Mouse (Mus musculus) stomach, embryonic 14.5 days (tissue): Measurements from ENCODE around the gene Pigu. TPM values are rescaled to one million over a fixed set of nuclear protein-coding genes. Genes with fewer than 3 reads are reported as not detected.

Experiments used
- ATAC-seq: fragments of 200-750 bp; cut with Nextera tagmentation; 2 replicates; pipeline ENCODE4 v1.8.0; 2017; ENCODE audit warnings: low read depth, moderate TSS enrichment; ENCODE audit not compliant: insufficient number of reproducible peaks, insufficient read depth, low FRiP score
- H3K27ac ChIP-seq: fragments of 300-500 bp; sonication (generic); 2 replicates; pipeline ENCODE4 v1.5.1; 2014; ENCODE audit warnings: mild to moderate bottlenecking, low read length, moderate library complexity, mixed read lengths
- H3K27me3 ChIP-seq: fragments of 300-500 bp; sonication (generic); 2 replicates; pipeline ENCODE4 v1.6.1; 2014; ENCODE audit warnings: low read length, control low read depth, mixed read lengths; ENCODE audit not compliant: control insufficient read depth, insufficient read depth
- H3K36me3 ChIP-seq: fragments of 300-500 bp; sonication (generic); 2 replicates; pipeline ENCODE4 v1.6.1; 2014; ENCODE audit warnings: mild to moderate bottlenecking, control low read depth, low read length, moderate library complexity, mixed read lengths; ENCODE audit not compliant: control insufficient read depth, insufficient read depth
- H3K4me1 ChIP-seq: fragments of 300-500 bp; sonication (generic); 2 replicates; pipeline ENCODE4 v1.6.1; 2014; ENCODE audit warnings: low read length, control low read depth, mixed read lengths; ENCODE audit not compliant: control insufficient read depth, insufficient read depth
- H3K4me2 ChIP-seq: fragments of 300-500 bp; sonication (generic); replicated peaks from 2 replicates; pipeline ENCODE4 v1.6.1; 2014; ENCODE audit warnings: low read depth, low read length, control low read depth
- H3K4me3 ChIP-seq: fragments of 300-500 bp; sonication (generic); 2 replicates; pipeline ENCODE4 v1.5.1; 2014; ENCODE audit warnings: low read depth, low read length, control low read depth
- H3K9ac ChIP-seq: fragments of 300-500 bp; sonication (generic); replicated peaks from 2 replicates; pipeline ENCODE4 v1.6.1; 2014; ENCODE audit warnings: low read depth, mild to moderate bottlenecking, control low read depth, low read length, moderate library complexity, mixed read lengths
- H3K9me3 ChIP-seq: fragments of 300-500 bp; sonication (generic); 2 replicates; pipeline ENCODE4 v1.6.1; 2016; ENCODE audit warnings: low read depth, low read length, control low read depth; ENCODE audit not compliant: control insufficient read depth
- WGBS: fragments of 180-500 bp; shearing (Covaris S2); extraction: QIAGEN DNeasy Blood & Tissue Kit; methylation state at CpG from one replicate; pipeline ENCODE4 v1.1.7; 2014; 5-methylcytosine and 5-hydroxymethylcytosine counted together
- polyA plus RNA-seq: library from polyadenylated mRNA; unstranded; fragments of >200 nt; fragmentation: Nextera tagmentation; extraction: Ambion mirVana; gene quantifications from 2 replicates; pipeline ENCODE4 v1.2.1, GENCODE M21; 2014

Pigu gene
- polyA plus RNA-seq, 1 experiment from 2014 or later = 62.5 TPM

DNA sequence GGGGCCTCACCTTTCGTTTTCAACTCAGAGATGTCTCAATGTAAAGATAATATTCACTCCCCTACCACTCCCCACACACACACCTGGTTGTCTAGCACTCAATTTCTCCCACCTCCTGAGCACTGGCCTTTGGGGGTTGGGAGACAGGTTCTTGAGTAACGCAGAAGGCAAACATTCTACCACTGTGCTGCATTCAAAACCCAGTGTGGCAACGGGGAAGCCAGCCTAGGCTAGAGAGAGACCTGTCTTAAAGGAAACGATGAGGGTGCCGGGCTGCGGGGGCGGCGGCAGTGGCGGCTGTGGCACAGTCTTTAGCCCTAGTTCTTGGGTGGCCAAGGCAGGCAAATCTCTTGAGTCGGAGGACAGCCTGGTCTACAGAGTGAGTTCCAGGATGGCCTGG is 19.0 kb upstream of the Pigu start:
- H3K27ac ChIP-seq = no peak overlapping the region
- H3K27me3 ChIP-seq = no peaks in the 10 kb centered on the region
- no peak overlapping the region for H3K9ac ChIP-seq
- 74% methylated on average over 10 of the region's 10 CpGs for WGBS
- 0 out of 2 replicates have a peak, but pooled peaks cover 3% of the 10 kb centered on the region for H3K4me1 ChIP-seq
- H3K9me3 ChIP-seq = no peaks in the 10 kb centered on the region
- no peak for ATAC-seq
- no peaks in the 10 kb centered on the region for H3K36me3 ChIP-seq
- no peak overlapping the region for H3K4me3 ChIP-seq
- H3K4me2 ChIP-seq = no peak overlapping the region

DNA sequence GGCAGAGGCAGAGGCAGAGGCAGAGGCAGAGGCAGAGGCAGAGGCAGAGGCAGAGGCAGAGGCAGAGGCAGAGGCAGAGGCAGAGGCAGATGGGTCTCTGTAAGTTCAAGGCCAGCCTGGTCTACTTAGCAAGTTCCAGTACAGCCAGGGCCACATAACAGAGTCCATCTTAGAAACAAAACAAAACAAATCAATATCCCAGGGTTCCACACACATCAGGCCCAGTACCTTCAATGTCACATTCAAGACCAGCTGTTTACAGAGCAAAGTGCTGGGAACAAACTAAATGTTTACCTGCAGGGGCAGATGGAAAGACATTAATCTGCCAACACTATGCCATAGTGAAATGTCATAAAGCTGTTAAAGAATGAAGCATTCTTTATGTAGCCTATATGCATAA is 17.3 kb upstream of the Pigu start:
- Histone ChIP-seq H3K4me1 (no peaks in the 10 kb centered on the region), H3K36me3 (no peaks in the 10 kb centered on the region), H3K4me2 (no peak overlapping the region), H3K4me3 (no peak overlapping the region), H3K9ac (no peak overlapping the region), H3K27me3 (no peaks in the 10 kb centered on the region), H3K9me3 (no peaks in the 10 kb centered on the region), H3K27ac (no peak overlapping the region)
- ATAC-seq = no peak

DNA sequence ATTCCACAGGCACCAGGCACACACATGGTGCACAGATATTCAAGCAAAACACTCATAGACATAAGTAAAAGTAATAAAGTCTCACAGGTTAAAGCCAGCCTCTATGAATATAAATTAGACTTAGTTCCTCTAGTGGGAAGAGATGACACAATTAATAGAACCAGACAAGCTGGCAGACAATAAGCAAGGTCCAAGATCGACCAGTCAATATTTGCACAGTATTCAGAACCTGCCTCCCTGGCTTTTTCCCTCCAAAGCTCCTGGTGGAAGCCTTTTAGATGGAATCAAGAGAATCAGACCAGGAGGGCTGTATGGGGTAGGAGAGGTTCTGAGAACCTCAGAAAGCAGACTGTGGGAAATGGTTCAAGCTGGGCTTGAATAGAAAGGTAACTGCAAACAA is 16.7 kb upstream of the Pigu start:
- Histone ChIP-seq H3K4me1 (no peaks in the 10 kb centered on the region), H3K27ac (no peak overlapping the region), H3K36me3 (no peaks in the 10 kb centered on the region), H3K27me3 (no peaks in the 10 kb centered on the region), H3K9me3 (no peaks in the 10 kb centered on the region), H3K9ac (no peak overlapping the region), H3K4me3 (no peak overlapping the region), H3K4me2 (no peak overlapping the region)
- WGBS = 72% methylated on average over 1 of the region's 1 CpGs
- ATAC-seq = no peak

DNA sequence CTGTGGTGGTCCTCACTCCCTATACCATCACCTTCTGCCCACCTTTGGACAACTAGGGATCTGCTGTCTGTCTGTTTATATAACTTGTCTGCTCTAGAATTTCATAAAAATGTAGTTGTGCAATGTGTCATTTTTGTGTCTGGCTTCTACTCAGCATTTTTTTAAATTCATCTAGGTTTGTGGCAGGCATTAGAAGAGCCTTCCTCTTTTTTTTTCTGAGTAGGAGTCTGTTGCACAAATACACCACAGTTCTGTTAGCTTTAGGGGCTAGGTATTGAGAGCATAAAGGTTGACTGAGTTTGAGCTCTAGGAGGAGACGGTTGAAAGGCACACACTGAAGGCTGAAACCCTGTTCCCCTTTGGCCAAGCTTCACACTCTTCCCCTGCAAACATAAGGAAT is 16.1 kb upstream of the Pigu start:
- no peak for ATAC-seq
- no peaks in the 10 kb centered on the region for H3K27me3 ChIP-seq
- no peak overlapping the region for H3K4me2 ChIP-seq
- no peak overlapping the region for H3K27ac ChIP-seq
- H3K9me3 ChIP-seq = no peaks in the 10 kb centered on the region
- no peaks in the 10 kb centered on the region for H3K4me1 ChIP-seq
- 59% methylated on average over 1 of the region's 1 CpGs for whole genome bisulfite sequencing
- no peaks in the 10 kb centered on the region for H3K36me3 ChIP-seq
- no peak overlapping the region for H3K4me3 ChIP-seq
- no peak overlapping the region for H3K9ac ChIP-seq

GRCm38 (mm10) chr2:155372451-155372850 is 15.2 kb upstream of the Pigu start:
- 56% methylated on average over 4 of the region's 4 CpGs for WGBS
- Histone ChIP-seq H3K9me3 (no peaks in the 10 kb centered on the region), H3K27me3 (no peaks in the 10 kb centered on the region), H3K4me1 (no peaks in the 10 kb centered on the region), H3K4me3 (no peak overlapping the region), H3K36me3 (no peaks in the 10 kb centered on the region), H3K4me2 (no peak overlapping the region), H3K9ac (no peak overlapping the region), H3K27ac (no peak overlapping the region)
- ATAC-seq = no peak

DNA sequence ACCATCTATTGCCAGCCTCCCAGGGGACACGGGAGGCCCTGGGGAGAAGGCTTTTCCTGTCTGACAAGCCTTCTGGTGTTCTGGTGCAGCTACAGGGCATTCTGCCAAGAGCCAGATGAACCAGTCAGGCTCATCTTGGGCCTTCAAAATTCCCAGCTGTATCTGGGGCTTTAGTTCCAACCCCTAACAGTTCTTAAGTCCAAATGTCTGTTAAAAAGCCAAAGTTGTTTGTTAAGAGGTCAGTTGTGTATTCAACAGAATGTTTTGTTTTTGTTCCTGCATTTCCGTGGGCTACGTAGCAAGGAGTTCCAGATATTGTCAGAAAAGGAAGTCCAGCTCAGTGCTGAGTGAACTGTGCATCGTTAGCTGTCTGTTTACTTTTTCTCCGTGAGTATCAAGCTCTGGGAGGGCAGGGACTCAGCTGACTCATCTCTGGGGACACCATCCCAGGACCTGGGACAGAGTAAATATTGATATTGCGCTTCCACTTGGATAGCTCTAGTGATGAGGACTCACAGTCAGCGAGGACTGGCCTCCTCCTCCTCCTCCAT is 12.2 kb upstream of the Pigu start:
- no peaks in the 10 kb centered on the region for H3K27me3 ChIP-seq
- WGBS = 24% methylated on average over 7 of the region's 7 CpGs
- no peaks in the 10 kb centered on the region for H3K9me3 ChIP-seq
- H3K36me3 ChIP-seq = no peaks in the 10 kb centered on the region
- no peak; the same call in 1 of the 2 replicates for ATAC-seq
- no peak overlapping the region for H3K4me2 ChIP-seq
- H3K9ac ChIP-seq = no peak overlapping the region
- H3K4me3 ChIP-seq = no peak overlapping the region
- no peaks in the 10 kb centered on the region for H3K4me1 ChIP-seq
- no peak overlapping the region for H3K27ac ChIP-seq

GRCm38 (mm10) chr2:155367635-155368284 is 10.5 kb upstream of the Pigu start:
- no peaks in the 10 kb centered on the region for H3K9me3 ChIP-seq
- no peak overlapping the region for H3K4me3 ChIP-seq
- H3K27ac ChIP-seq = no peak overlapping the region
- H3K4me2 ChIP-seq = no peak overlapping the region
- ATAC-seq = no peak
- no peak overlapping the region for H3K9ac ChIP-seq
- H3K27me3 ChIP-seq = no peaks in the 10 kb centered on the region
- H3K4me1 ChIP-seq = no peaks in the 10 kb centered on the region
- H3K36me3 ChIP-seq = no peaks in the 10 kb centered on the region
- 72% methylated on average over 7 of the region's 7 CpGs for WGBS

DNA sequence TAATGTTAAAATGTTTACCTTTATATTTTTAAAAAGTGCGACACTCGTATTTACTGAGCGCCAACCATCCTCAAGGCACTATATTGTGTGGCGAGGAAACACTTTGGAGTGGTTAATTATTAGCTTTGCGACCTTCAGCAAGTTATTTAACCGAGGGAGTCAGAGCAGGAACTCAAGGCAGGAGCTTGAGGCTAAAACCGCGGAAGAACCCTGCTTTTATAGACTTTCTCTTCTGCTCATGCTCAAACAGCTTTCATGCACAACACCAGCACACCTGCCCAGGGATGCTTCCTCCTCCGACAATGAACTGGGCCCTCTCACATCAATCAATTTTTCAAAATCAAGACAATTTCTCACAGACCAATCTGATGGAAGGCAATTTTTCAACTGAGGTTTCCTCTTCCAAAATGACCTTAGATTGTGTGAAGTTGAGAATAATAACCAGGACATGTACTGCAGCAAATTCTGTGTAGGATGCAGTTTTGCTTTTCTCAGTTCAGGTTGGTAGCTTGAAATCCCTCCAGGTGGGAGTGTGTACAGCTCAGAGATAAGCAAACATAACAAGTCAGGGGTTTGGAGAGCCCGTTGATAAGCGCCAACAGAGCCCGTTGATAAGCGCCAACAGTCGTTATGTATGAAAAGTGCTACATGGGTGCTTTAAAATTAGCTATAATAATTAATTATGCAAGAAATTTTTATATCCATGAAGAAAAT is 613 bp upstream of the Pigu start:
- peak overlapping the region; percentile 51 for H3K4me2 ChIP-seq
- H3K4me1 ChIP-seq = peaks cover 6% of the 10 kb centered on the region; the same call in 1 of the 2 replicates
- ATAC-seq = peak; percentile 82

More for the DNA sequence above, 613 bp upstream of the Pigu start:
- 25% methylated on average over 14 of the region's 14 CpGs for WGBS
- Histone ChIP-seq H3K9me3 (no peaks in the 10 kb centered on the region), H3K27ac (peak overlapping the region; percentile 83; the same call in 1 of the 2 replicates), H3K27me3 (no peaks in the 10 kb centered on the region), H3K4me3 (peak overlapping the region; percentile 77), H3K36me3 (no peaks in the 10 kb centered on the region), H3K9ac (no peak overlapping the region)
